Mouse (Mus musculus) ovary, postnatal 10 days (tissue): ENCODE data around the gene Mpdz.

Experiments
- DNase-seq: peaks from one replicate; pipeline ENCODE4 v3.0.0; 2022; ENCODE audit warnings: low spot score

Gene Mpdz

GRCm38 (mm10) chr4:81442078-81442981 lies at the start of gene Mpdz:
Gene Mpdz, minus strand, starts transcription at chr4:81442815.
- peak; percentile 47 for DNase-seq

GRCm38 (mm10) chr4:81490556-81490955 lies 47.9 kb upstream of the Mpdz start:
- no peak for DNase-seq

GRCm38 (mm10) chr4:81484603-81485002 lies 42.0 kb upstream of the Mpdz start:
- no peak for DNase-seq

GRCm38 (mm10) chr4:81483887-81484602 lies 41.4 kb upstream of the Mpdz start:
- DNase-seq, result no peak

- DNase-seq, result no peak
These were observed 40.5 kb upstream of the Mpdz start for GRCm38 (mm10) chr4:81483159-81483558.

- no peak for DNase-seq
These were observed 24.2 kb upstream of the Mpdz start for GRCm38 (mm10) chr4:81466821-81467220.

- no peak for DNase-seq
These were observed 22.6 kb upstream of the Mpdz start for GRCm38 (mm10) chr4:81465172-81465571.

GRCm38 (mm10) chr4:81462253-81462652 lies 19.6 kb upstream of the Mpdz start:
- DNase-seq, result no peak

- no peak for DNase-seq
These were observed 16.3 kb upstream of the Mpdz start for GRCm38 (mm10) chr4:81458921-81459320.

- DNase-seq, result no peak
These were observed 11.2 kb upstream of the Mpdz start for GRCm38 (mm10) chr4:81453806-81454205.

- DNase-seq, result no peak
These were observed 9.6 kb upstream of the Mpdz start for GRCm38 (mm10) chr4:81452183-81452582.

GRCm38 (mm10) chr4:81449413-81449812 lies 6.8 kb upstream of the Mpdz start:
- DNase-seq, result no peak

GRCm38 (mm10) chr4:81443566-81443965 lies 951 bp upstream of the Mpdz start:
- no peak for DNase-seq

GRCm38 (mm10) chr4:81433961-81434360 lies 8.7 kb downstream of the Mpdz start:
- no peak for DNase-seq

- no peak for DNase-seq
These were observed 11.8 kb downstream of the Mpdz start for GRCm38 (mm10) chr4:81430826-81431225.

GRCm38 (mm10) chr4:81430105-81430504 lies 12.5 kb downstream of the Mpdz start:
- no peak for DNase-seq

GRCm38 (mm10) chr4:81429670-81430069 lies 12.9 kb downstream of the Mpdz start:
- DNase-seq, result no peak

- no peak for DNase-seq
These were observed 19.1 kb downstream of the Mpdz start for GRCm38 (mm10) chr4:81423556-81423955.

- DNase-seq, result no peak
These were observed 21.0 kb downstream of the Mpdz start for GRCm38 (mm10) chr4:81421621-81422020.

- no peak for DNase-seq
These were observed 27.1 kb downstream of the Mpdz start for GRCm38 (mm10) chr4:81415324-81416026.

GRCm38 (mm10) chr4:81414684-81415323 lies 27.8 kb downstream of the Mpdz start:
- DNase-seq, result no peak

- DNase-seq, result no peak
These were observed 45.7 kb downstream of the Mpdz start for GRCm38 (mm10) chr4:81396883-81397282.
